Mouse (Mus musculus): ENCODE results near the gene Parp2.
"Not testable (repeated sequence)": the region's sequence is repeated elsewhere in the genome, so short reads cannot be mapped to it uniquely, and the experiment has no call there.

The Parp2 gene

GRCm38 (mm10) chr14:50829878-50830277 lies 22.2 kb downstream of the Parp2 start:
- DNase-seq: no peak

- no peak for DNase-seq
Measured at GRCm38 (mm10) chr14:50833964-50834363, 26.3 kb downstream of the Parp2 start.

- DNase-seq: no peak
Measured at GRCm38 (mm10) chr14:50834435-50834834, 26.8 kb downstream of the Parp2 start.

DNA sequence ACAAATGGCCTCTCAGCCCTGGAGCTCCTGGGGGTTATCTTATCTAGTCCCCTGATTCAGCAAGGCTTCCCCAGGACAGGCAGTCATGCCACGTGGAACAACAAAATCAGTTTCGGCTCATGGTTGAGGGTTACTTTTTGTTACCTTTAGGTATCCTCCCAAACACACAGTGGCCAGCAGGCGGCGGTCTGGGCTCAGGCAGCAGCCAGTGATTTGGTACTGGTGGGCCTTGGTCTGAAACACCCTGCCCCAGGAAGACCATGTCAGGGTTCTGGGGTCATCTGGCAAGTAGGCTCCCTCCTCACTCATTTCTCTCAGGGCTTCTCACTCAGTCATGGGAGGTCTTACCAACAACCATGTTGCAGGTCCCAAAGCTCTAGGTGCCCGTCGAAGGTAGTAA lies 29.6 kb downstream of the Parp2 start:
- peak; percentile 4 for DNase-seq

GRCm38 (mm10) chr14:50855788-50856187 lies 48.1 kb downstream of the Parp2 start:
- no peak for DNase-seq

- no peak for DNase-seq
Measured at GRCm38 (mm10) chr14:50862641-50863040, 55.0 kb downstream of the Parp2 start.

DNA sequence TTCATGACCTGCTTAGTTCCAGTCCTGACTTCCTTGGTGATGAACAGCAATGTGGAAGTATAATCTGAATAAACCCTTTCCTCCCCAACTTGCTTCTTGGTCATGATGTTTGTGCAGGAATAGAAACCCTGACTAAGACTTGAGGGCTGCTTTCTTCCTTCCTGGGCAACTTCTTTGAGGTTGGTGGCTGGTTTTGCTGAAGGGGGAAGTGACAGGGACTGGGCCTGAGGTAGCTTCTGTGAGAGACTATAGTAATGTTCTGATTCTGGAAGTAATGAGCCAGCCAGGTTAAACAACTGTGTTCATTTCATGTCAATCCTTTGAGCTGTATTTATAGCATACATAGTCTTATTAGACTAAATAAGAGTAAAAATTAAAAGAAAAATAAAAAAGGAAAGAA lies 57.4 kb downstream of the Parp2 start:
- DNase-seq: not testable (repeated sequence)

DNA sequence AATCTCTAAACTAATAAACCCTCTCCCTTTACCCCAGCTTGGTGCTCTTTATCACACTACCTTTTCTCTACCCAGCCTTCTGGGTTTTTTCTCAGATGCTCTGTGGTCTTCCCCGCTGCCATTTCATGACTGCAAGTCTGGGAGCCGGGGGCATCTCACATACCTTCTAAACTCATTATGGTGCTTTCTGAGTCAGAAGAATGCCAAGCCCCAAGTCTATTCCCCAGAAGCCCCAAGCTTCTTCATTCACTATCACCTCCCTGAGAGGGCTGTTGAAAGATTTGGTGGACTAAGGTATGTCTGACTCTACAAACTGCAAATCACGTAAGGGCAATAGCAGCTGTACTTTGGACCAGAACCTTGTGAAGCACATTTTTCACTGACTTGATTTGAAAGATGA lies 59.3 kb downstream of the Parp2 start:
- DNase-seq: no peak

GRCm38 (mm10) chr14:50868211-50868610 lies 60.6 kb downstream of the Parp2 start:
- DNase-seq: no peak

DNA sequence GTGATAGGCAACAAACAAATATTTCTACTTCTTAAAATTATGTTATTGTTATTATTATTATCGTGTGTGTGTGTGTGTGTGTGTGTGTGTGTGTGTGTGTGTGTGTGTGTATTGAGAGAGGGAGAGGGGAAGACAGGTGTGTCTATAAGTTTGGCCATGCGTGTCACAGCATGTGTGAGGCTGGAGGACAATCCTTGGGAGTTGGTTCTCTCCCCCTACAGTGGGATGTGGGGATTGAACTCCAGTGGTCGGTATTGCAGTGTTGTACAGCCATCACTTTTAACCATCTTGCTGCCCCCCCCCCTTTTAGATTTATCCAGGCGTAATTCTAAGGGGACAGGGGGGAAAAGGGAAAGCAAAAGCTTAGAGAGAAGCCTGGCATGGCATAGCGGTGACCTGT lies 61.0 kb downstream of the Parp2 start:
- DNase-seq: no peak

- DNase-seq: peak; percentile 86
Measured at GRCm38 (mm10) chr14:50869889-50870804, 62.5 kb downstream of the Parp2 start, which contains the start of gene Tep1. Tep1 (minus strand) TSS chr14:50870560.

GRCm38 (mm10) chr14:50870805-50871143 lies 63.1 kb downstream of the Parp2 start:
- DNase-seq: no peak

Measured in retina, postnatal 1 day (tissue).